Mouse (Mus musculus) spleen, postnatal 4 days (tissue): Measurements from ENCODE around the gene Tnfsf9.

Experiments used
- DNase-seq, 2 experiments: peaks; one replicate each; pipeline ENCODE4 v3.0.0; 2022; ENCODE audit warnings: low spot score in 2 of 2

Gene Tnfsf9

GRCm38 (mm10) chr17:57105181-57106034 lies at the start of gene Tnfsf9:
Gene Tnfsf9 (plus strand): TSS chr17:57105325.
- no peak for DNase-seq

- DNase-seq = no peak
Observed at GRCm38 (mm10) chr17:57056246-57056645, 48.9 kb upstream of the Tnfsf9 start.

DNA sequence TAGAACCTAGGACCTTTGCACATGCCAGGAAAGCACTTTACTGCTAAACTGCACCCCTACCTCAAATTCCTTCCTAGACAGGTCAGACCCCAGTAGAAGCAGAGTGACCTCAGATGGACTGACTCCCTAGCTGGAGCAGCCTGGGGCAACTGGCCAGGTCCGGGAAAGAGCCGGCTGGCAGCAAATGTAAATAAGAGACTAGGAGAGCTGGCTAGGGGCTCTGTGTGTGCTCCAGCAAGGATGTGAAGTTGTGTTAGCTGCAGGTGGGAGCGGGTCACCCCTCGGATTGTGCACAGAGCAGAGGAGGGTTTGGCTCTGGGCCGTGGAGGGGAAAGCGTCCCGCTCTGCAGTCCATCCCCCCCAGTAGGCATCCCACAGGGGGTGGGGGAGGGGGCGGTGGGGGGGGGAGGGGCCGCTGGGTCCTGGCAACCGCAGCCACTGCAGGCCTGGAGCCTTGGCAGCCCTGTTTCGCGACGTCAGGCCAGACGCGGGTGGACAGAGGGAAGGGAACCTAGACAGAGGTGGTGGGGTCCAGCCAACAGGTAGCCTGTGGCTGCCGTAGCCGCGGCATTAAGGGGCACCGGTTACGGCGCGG lies 46.1 kb upstream of the Tnfsf9 start, which contains the start of gene Crb3:
Gene Crb3, plus strand, starts transcription at position 215 of the 595 bp plus-strand sequence.
- no peak for DNase-seq

DNA sequence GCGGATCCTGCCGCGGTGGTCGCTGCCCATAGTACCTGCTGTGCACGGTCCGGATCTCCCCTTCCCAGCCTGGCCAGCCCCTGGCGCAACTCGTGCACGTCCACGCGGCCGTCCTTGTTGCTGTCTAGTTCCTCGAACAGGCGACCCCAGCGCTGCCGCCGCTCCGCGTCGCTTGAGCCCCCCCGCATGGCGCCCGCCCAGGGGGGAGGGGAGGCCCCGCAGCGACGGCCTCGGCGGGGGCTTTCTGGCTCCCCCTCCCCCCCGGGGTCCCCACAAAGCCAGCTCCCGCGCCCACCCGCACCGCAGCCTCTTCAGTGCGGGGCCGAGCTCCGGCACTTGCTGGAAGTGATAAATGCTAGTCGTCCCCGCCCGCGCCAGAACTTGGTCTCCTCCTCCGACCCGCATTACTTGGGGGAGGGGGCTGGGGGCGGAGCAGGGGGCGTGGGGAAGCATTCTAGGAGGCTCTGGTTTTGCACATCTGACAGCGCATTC lies 45.6 kb upstream of the Tnfsf9 start, which contains the start of gene Slc25a23:
Gene Slc25a23, minus strand, starts transcription at position 378 of the 492 bp plus-strand sequence.
- DNase-seq = peak; percentile 49 to 78

- DNase-seq = peak; percentile 92 to 95
Observed at GRCm38 (mm10) chr17:57060231-57060801, 44.8 kb upstream of the Tnfsf9 start.

GRCm38 (mm10) chr17:57061069-57061468 lies 44.1 kb upstream of the Tnfsf9 start:
- no peak for DNase-seq

DNA sequence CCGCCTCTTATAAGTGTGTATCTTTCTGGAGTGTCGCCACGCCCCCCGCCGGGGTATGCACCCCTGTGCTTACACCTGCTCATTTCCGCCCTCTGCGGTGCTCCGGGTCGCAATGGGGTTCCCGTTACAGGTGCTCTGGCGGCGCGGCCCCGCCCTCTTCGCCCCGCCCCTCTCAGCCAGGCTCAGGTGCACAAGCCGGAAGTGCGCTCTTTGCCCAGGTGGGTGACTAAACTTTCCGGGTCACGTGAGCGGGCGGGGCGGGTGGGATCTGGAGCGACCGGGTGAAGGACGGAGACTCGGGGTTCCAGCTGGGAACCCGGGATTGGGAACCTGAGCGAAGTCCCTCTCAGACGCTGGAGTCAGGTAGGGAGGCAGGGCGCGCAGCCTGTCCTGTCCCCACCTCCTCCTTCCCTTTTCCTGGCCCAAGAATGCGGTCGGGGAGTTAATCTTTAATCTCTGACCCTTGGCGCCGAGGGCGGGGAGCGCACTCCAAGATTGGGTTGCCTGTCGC lies 43.1 kb upstream of the Tnfsf9 start:
- DNase-seq = no peak

GRCm38 (mm10) chr17:57062548-57062947 lies 42.6 kb upstream of the Tnfsf9 start:
- no peak for DNase-seq

DNA sequence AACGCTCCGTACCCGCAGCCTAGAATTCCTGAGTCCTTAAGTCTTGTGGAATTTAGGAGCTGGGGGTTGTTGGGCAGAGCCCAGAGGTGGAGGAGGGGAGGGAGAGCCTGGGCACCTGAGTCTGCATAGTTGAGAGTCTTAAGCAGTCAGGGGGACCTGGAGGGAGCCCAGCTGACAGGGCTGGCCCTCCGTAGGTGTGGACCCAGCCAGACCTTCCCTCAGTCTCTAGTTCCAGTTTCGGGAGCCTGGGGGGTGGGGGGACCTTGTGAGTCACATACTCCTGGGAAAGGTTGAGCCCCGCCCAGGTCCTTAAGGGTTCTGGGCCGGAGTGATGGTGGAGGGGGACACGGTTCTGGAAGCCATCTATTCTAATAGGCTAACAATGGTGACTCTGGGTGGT lies 42.1 kb upstream of the Tnfsf9 start:
- DNase-seq = no peak

- no peak for DNase-seq
Observed at GRCm38 (mm10) chr17:57066908-57067307, 38.2 kb upstream of the Tnfsf9 start.

DNA sequence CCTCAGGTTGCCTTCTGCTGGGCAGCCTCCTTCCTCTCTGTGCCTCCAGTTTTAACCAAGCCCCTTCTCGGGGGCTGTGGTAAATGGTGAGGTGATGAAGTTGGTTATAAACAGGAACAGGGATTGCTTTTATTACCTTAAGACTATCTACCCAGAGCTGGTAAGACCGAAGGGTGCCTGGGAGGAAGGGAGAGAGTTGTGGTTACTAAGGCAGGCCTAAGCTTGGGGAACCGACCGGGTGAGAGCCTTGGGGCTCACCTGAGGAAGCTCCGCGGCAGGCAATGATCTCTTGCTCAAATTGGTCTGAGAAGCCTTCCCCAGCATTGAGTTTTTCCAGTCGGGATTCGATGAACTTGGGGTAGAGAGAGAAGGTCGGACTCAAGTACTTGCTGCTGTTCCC lies 34.9 kb upstream of the Tnfsf9 start:
- no peak for DNase-seq

- no peak for DNase-seq
Observed at GRCm38 (mm10) chr17:57070699-57071098, 34.4 kb upstream of the Tnfsf9 start.

DNA sequence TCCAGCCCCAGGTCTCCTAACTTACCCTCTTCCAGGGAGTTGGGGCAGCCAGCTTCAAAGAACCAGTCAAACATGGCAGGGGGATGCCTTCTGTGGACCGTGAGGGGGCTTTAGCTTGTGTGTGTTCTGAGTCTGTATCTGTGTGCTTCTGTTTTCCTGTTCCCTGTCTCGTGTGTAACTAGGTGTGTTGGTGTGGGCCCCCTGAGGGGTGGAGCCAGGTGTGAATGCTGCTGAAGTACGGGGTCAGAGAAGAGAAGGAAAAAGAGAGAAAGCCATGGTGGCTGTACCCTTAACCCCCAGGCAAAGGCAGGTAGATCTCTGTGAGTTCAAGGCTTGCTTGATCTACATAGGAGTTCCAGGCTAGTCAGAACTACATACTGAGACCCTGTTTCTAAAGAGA lies 28.2 kb upstream of the Tnfsf9 start:
- DNase-seq = no peak

- DNase-seq = peak; percentile 63 to 80
Observed at GRCm38 (mm10) chr17:57078336-57078735, 26.8 kb upstream of the Tnfsf9 start, which contains the start of gene Dennd1c. Gene Dennd1c (minus strand): TSS chr17:57078514.

DNA sequence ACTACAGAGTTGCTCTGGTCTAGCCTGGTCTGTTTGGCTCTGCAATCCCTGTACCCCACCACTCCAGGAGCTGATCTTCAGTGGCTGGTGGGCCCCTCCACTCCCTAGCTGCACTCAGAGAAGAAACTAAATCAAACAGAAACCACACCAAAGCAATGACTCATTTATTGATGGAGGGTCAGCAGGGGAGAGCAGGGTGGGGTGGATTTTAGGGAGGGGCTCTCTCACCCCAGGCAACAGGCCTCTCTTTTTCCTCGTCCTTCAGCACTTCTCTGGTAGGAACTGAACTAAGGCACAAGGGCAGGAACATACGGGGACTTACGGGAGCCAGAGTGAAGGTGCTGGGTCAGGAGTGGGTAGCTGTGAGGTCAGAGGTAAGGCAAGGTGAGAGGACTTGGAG lies 25.2 kb upstream of the Tnfsf9 start:
- DNase-seq = no peak

GRCm38 (mm10) chr17:57081234-57081842 lies 23.8 kb upstream of the Tnfsf9 start:
- DNase-seq = no peak

- no peak for DNase-seq
Observed at GRCm38 (mm10) chr17:57082481-57082880, 22.6 kb upstream of the Tnfsf9 start.

DNA sequence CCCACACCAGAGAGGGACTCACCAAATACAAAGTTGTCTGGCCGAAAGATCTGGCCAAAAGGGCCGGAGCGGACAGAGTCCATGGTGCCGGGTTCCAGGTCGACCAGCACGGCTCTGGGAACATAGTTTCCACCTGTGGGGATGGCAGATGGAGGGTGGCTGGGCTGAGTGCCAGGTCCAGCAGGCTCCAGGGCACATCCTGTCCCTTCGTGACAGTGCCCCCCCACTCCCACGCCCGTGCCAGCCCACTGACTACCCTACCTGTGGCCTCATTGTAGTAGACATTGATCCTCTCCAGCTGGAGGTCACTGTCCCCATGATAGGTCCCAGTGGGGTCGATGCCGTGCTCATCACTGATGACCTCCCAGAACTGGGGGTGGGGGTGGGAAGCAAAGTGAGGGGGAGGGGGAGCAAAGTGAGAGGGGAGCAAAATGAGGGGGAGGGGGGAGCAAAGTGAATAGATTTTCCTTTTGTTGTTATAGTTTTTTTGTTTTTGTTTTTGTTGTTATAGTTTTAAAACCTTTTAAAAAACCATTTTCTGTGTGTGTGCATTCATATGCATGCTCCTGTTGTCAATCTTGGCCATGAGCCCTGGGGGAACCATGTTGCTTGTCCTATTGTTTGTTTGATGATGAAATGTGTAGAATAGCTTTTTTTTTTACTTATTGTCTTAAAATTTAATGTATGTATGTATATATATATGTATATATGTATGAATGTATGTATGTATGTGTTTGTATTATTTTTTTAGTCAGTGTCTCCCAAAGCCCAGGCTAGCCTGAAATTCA lies 19.0 kb upstream of the Tnfsf9 start:
- no peak for DNase-seq

GRCm38 (mm10) chr17:57087049-57087832 lies 17.9 kb upstream of the Tnfsf9 start, which contains the start of gene Tubb4a:
Gene Tubb4a (minus strand): TSS chr17:57087782.
- DNase-seq = no peak

GRCm38 (mm10) chr17:57094222-57094621 lies 10.9 kb upstream of the Tnfsf9 start:
- DNase-seq = no peak
